Mouse (Mus musculus) olfactory bulb, adult 2 months (tissue): ENCODE data around the gene Zbtb42.

Source experiments
- CTCF ChIP-seq: fragments of 200-500 bp; IDR thresholded peaks from 2 replicates; pipeline ENCODE4 v1.5.1; 2012; ENCODE audit warnings: low read depth, mild to moderate bottlenecking, low read length, moderate library complexity; ENCODE audit not compliant: insufficient read depth
- POLR2A ChIP-seq: fragments of 200-500 bp; IDR thresholded peaks from 2 replicates; pipeline ENCODE4 v1.6.1; 2012; ENCODE audit warnings: mild to moderate bottlenecking, low read depth, low read length, moderate library complexity; ENCODE audit not compliant: insufficient read depth

- no peak for TF ChIP-seq CTCF
- no peak for TF ChIP-seq POLR2A
Measured at GRCm38 (mm10) chr12:112721424-112722239, 43.0 kb downstream of the Zbtb42 start.
